Mouse (Mus musculus) spleen, adult 2 months (tissue): ENCODE data around the gene Ly6g6e.

ENCODE experiments used
- CTCF ChIP-seq: fragments of 200-500 bp; IDR thresholded peaks from 2 replicates; pipeline ENCODE4 v1.5.1; 2011; ENCODE audit warnings: mild to moderate bottlenecking, inconsistent platforms; ENCODE audit not compliant: insufficient read depth, insufficient read length, insufficient replicate concordance; ENCODE audit errors: extremely low read depth
- POLR2A ChIP-seq: fragments of 200-500 bp; IDR thresholded peaks from 2 replicates; pipeline ENCODE4 v1.6.1; 2011; ENCODE audit warnings: low read depth, low read length, inconsistent platforms

DNA sequence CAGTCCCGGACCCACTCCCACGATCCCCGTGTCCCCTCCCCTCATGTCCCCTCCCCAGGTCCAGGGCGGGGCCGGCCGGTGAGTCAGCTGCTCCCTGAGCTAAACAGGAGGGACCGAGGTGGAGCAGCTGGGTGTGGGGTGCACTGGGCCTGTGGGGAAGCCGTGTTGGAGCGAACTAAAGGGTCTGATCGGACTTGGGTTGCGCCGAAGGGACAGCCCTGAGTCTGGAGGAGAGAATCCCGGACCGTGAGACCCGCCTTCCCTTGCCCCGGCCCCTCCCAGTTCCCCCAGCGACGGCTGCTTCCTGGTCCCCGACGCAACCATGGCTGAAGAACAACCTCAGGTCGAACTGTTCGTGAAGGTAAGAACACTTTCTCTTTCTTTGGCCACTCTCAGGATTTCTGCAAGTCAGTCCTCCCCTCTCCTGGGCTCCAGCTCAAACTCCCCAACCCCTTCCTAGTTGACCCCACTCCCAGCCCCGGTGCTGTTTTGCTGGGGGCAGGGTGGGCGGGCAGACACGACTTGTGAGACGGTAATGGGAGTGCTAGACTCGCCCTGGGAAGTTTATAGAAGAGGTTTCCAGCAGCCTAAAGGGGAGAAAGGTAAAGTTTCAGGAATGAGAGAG is 26.5 kb upstream of the Ly6g6e start:
- peak; percentile 70 for TF ChIP-seq POLR2A
- TF ChIP-seq CTCF: no peak
